Mouse (Mus musculus) lung, adult 2 months (tissue): ENCODE measurements around the gene Cp.

Experiments
- CTCF ChIP-seq: fragments of 200-500 bp; IDR thresholded peaks from 2 replicates; pipeline ENCODE4 v1.5.1; 2011; ENCODE audit warnings: mild to moderate bottlenecking, low read length, control low read depth; ENCODE audit not compliant: insufficient read depth
- POLR2A ChIP-seq: fragments of 200-500 bp; IDR thresholded peaks from 2 replicates; pipeline ENCODE4 v1.6.1; 2011; ENCODE audit warnings: low read depth, mild to moderate bottlenecking, control low read depth, low read length, borderline replicate concordance; ENCODE audit errors: extremely low read depth

DNA sequence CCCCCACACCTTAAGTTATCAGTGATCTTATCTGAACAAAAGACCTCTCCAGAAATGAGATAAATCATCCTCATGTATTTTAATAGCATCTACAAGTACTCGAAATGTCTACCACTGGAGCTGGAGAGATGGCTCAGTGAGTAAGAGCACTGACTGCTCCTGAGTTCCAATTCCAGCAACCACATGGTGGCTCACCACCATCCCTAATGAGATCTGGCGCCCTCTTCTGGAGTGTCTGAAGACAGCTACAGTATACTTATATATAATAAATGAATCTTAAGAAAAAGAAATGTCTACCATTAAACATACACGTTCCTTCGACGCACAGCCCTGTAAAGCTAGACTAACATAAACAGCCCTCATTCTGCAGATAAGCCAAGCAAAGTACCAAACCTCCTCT, 45.9 kb downstream of the Cp start:
- TF ChIP-seq CTCF, result peak; percentile 22; the same call in 1 of the 2 replicates
- no peak for TF ChIP-seq POLR2A
